Mouse (Mus musculus): ENCODE measurements at regions not wholly inside any gene's neighbourhood (a gene's known extent, or its start where the extent isn't known, plus 50 kb on each side); places are given as distances from the start of the nearest gene placed in this dataset.

GRCm38 (mm10) chr10:19274985-19275384, 81.3 kb upstream of the Olig3 start:
- Histone ChIP-seq H3K27me3 (ENCODE audit: control insufficient read depth, insufficient read depth, low read length) (no peaks in the 10 kb centered on the region), H3K4me2 (ENCODE audit: low read depth) (no peak overlapping the region), H3K9ac (ENCODE audit: low read length) (no peak overlapping the region), H3K36me3 (ENCODE audit: control insufficient read depth, insufficient read depth, low read length) (no peaks in the 10 kb centered on the region), H3K27ac (ENCODE audit: low read depth, low read length) (no peak overlapping the region), H3K4me1 (ENCODE audit: control insufficient read depth, insufficient read depth, low read length) (0 out of 2 replicates have a peak, but pooled peaks cover 2% of the 10 kb centered on the region), H3K9me3 (ENCODE audit: control insufficient read depth, low read length) (no peaks in the 10 kb centered on the region), H3K4me3 (ENCODE audit: low read depth, low read length) (no peak overlapping the region)
- 87% methylated on average over 4 of the region's 4 CpGs for WGBS
- DNase-seq (ENCODE audit: low spot score) (no peak), ATAC-seq (ENCODE audit: insufficient read depth, low FRiP score, low TSS enrichment) (no peak)

GRCm38 (mm10) chr10:19269418-19269817, 86.9 kb upstream of the Olig3 start:
- Histone ChIP-seq H3K4me3 (ENCODE audit: low read depth, low read length) (no peak overlapping the region), H3K4me1 (ENCODE audit: control insufficient read depth, insufficient read depth, low read length) (no peaks in the 10 kb centered on the region), H3K27me3 (ENCODE audit: control insufficient read depth, insufficient read depth, low read length) (no peaks in the 10 kb centered on the region), H3K36me3 (ENCODE audit: control insufficient read depth, insufficient read depth, low read length) (no peaks in the 10 kb centered on the region), H3K9ac (ENCODE audit: low read length) (no peak overlapping the region), H3K4me2 (ENCODE audit: low read depth) (no peak overlapping the region), H3K9me3 (ENCODE audit: control insufficient read depth, low read length) (no peaks in the 10 kb centered on the region), H3K27ac (ENCODE audit: low read depth, low read length) (no peak overlapping the region)
- DNase-seq (ENCODE audit: low spot score) = no peak
- 77% methylated on average over 1 of the region's 1 CpGs for whole genome bisulfite sequencing
- no peak for ATAC-seq (ENCODE audit: insufficient read depth, low FRiP score, low TSS enrichment)

- Histone ChIP-seq H3K4me3 (ENCODE audit: low read depth, low read length) (no peak overlapping the region), H3K9ac (ENCODE audit: low read length) (no peak overlapping the region), H3K4me1 (ENCODE audit: control insufficient read depth, insufficient read depth, low read length) (no peaks in the 10 kb centered on the region), H3K27me3 (ENCODE audit: control insufficient read depth, insufficient read depth, low read length) (no peaks in the 10 kb centered on the region), H3K36me3 (ENCODE audit: control insufficient read depth, insufficient read depth, low read length) (no peaks in the 10 kb centered on the region), H3K9me3 (ENCODE audit: control insufficient read depth, low read length) (no peaks in the 10 kb centered on the region), H3K27ac (ENCODE audit: low read depth, low read length) (no peak overlapping the region), H3K4me2 (ENCODE audit: low read depth) (no peak overlapping the region)
- 71% methylated on average over 4 of the region's 4 CpGs for WGBS
- DNase-seq (ENCODE audit: low spot score) (no peak), ATAC-seq (ENCODE audit: insufficient read depth, low FRiP score, low TSS enrichment) (no peak)
Measured at GRCm38 (mm10) chr10:19268051-19268450, 88.3 kb upstream of the Olig3 start.

GRCm38 (mm10) chr10:19240102-19240759, 116.1 kb upstream of the Olig3 start:
- peak; percentile 51 for DNase-seq (ENCODE audit: low spot score)
- H3K9ac ChIP-seq (ENCODE audit: low read length) = no peak overlapping the region
- H3K27me3 ChIP-seq (ENCODE audit: control insufficient read depth, insufficient read depth, low read length) = no peaks in the 10 kb centered on the region
- no peak overlapping the region for H3K4me3 ChIP-seq (ENCODE audit: low read depth, low read length)
- no peaks in the 10 kb centered on the region for H3K4me1 ChIP-seq (ENCODE audit: control insufficient read depth, insufficient read depth, low read length)
- no peaks in the 10 kb centered on the region for H3K9me3 ChIP-seq (ENCODE audit: control insufficient read depth, low read length)
- ATAC-seq (ENCODE audit: insufficient read depth, low FRiP score, low TSS enrichment) = no peak
- no peak overlapping the region for H3K27ac ChIP-seq (ENCODE audit: low read depth, low read length)
- H3K4me2 ChIP-seq (ENCODE audit: low read depth) = no peak overlapping the region
- WGBS = 29% methylated on average over 8 of the region's 8 CpGs
- no peaks in the 10 kb centered on the region for H3K36me3 ChIP-seq (ENCODE audit: control insufficient read depth, insufficient read depth, low read length)

- no peaks in the 10 kb centered on the region for H3K27me3 ChIP-seq (ENCODE audit: control insufficient read depth, insufficient read depth, low read length)
Measured at GRCm38 (mm10) chr10:19216240-19216639, 140.1 kb upstream of the Olig3 start.

GRCm38 (mm10) chr10:19209751-19210150, 146.6 kb upstream of the Olig3 start:
- H3K9ac ChIP-seq (ENCODE audit: low read length) = no peak overlapping the region
- no peak overlapping the region for H3K27ac ChIP-seq (ENCODE audit: low read depth, low read length)
- H3K4me2 ChIP-seq (ENCODE audit: low read depth) = no peak overlapping the region
- WGBS = 92% methylated on average over 2 of the region's 2 CpGs
- DNase-seq (ENCODE audit: low spot score) (no peak), ATAC-seq (ENCODE audit: insufficient read depth, low FRiP score, low TSS enrichment) (no peak)
- H3K9me3 ChIP-seq (ENCODE audit: control insufficient read depth, low read length) = no peaks in the 10 kb centered on the region
- no peak overlapping the region for H3K4me3 ChIP-seq (ENCODE audit: low read depth, low read length)
- H3K36me3 ChIP-seq (ENCODE audit: control insufficient read depth, insufficient read depth, low read length) = no peaks in the 10 kb centered on the region
- H3K27me3 ChIP-seq (ENCODE audit: control insufficient read depth, insufficient read depth, low read length) = no peaks in the 10 kb centered on the region
- H3K4me1 ChIP-seq (ENCODE audit: control insufficient read depth, insufficient read depth, low read length) = no peaks in the 10 kb centered on the region

More at GRCm38 (mm10) chr10:19216240-19216639, 140.1 kb upstream of the Olig3 start:
- Histone ChIP-seq H3K4me3 (ENCODE audit: low read depth, low read length) (no peak overlapping the region), H3K36me3 (ENCODE audit: control insufficient read depth, insufficient read depth, low read length) (no peaks in the 10 kb centered on the region), H3K4me2 (ENCODE audit: low read depth) (no peak overlapping the region), H3K27ac (ENCODE audit: low read depth, low read length) (no peak overlapping the region), H3K9me3 (ENCODE audit: control insufficient read depth, low read length) (no peaks in the 10 kb centered on the region), H3K4me1 (ENCODE audit: control insufficient read depth, insufficient read depth, low read length) (no peaks in the 10 kb centered on the region), H3K9ac (ENCODE audit: low read length) (no peak overlapping the region)
- no peak for ATAC-seq (ENCODE audit: insufficient read depth, low FRiP score, low TSS enrichment)
- DNase-seq (ENCODE audit: low spot score) = no peak
- 87% methylated on average over 5 of the region's 5 CpGs for whole genome bisulfite sequencing

GRCm38 (mm10) chr10:19208101-19208722, 148.1 kb upstream of the Olig3 start:
- peak; percentile 58 for DNase-seq (ENCODE audit: low spot score)
- H3K4me1 ChIP-seq (ENCODE audit: control insufficient read depth, insufficient read depth, low read length) = no peaks in the 10 kb centered on the region
- H3K9ac ChIP-seq (ENCODE audit: low read length) = peak overlapping the region; percentile 12; the same call in 1 of the 2 replicates
- H3K27me3 ChIP-seq (ENCODE audit: control insufficient read depth, insufficient read depth, low read length) = no peaks in the 10 kb centered on the region
- 10% methylated on average over 12 of the region's 12 CpGs for WGBS
- H3K4me3 ChIP-seq (ENCODE audit: low read depth, low read length) = no peak overlapping the region
- no peak overlapping the region for H3K27ac ChIP-seq (ENCODE audit: low read depth, low read length)
- no peaks in the 10 kb centered on the region for H3K9me3 ChIP-seq (ENCODE audit: control insufficient read depth, low read length)
- no peak overlapping the region for H3K4me2 ChIP-seq (ENCODE audit: low read depth)
- H3K36me3 ChIP-seq (ENCODE audit: control insufficient read depth, insufficient read depth, low read length) = no peaks in the 10 kb centered on the region
- ATAC-seq (ENCODE audit: insufficient read depth, low FRiP score, low TSS enrichment) = peak; percentile 86

- DNase-seq (ENCODE audit: low spot score) = no peak
Measured at GRCm38 (mm10) chr10:19207505-19207904, 148.8 kb upstream of the Olig3 start.

GRCm38 (mm10) chr10:19200311-19200710, 156.0 kb upstream of the Olig3 start:
- Histone ChIP-seq H3K27me3 (ENCODE audit: control insufficient read depth, insufficient read depth, low read length) (no peaks in the 10 kb centered on the region), H3K4me3 (ENCODE audit: low read depth, low read length) (no peak overlapping the region), H3K27ac (ENCODE audit: low read depth, low read length) (no peak overlapping the region), H3K4me2 (ENCODE audit: low read depth) (no peak overlapping the region), H3K36me3 (ENCODE audit: control insufficient read depth, insufficient read depth, low read length) (no peaks in the 10 kb centered on the region), H3K4me1 (ENCODE audit: control insufficient read depth, insufficient read depth, low read length) (no peaks in the 10 kb centered on the region), H3K9me3 (ENCODE audit: control insufficient read depth, low read length) (no peaks in the 10 kb centered on the region), H3K9ac (ENCODE audit: low read length) (no peak overlapping the region)
- no peak for DNase-seq (ENCODE audit: low spot score)
- WGBS = 94% methylated on average over 2 of the region's 2 CpGs
- no peak for ATAC-seq (ENCODE audit: insufficient read depth, low FRiP score, low TSS enrichment)

More at GRCm38 (mm10) chr10:19207505-19207904, 148.8 kb upstream of the Olig3 start:
- H3K27me3 ChIP-seq (ENCODE audit: control insufficient read depth, insufficient read depth, low read length) = no peaks in the 10 kb centered on the region
- H3K9me3 ChIP-seq (ENCODE audit: control insufficient read depth, low read length) = no peaks in the 10 kb centered on the region
- H3K4me2 ChIP-seq (ENCODE audit: low read depth) = no peak overlapping the region
- no peak overlapping the region for H3K9ac ChIP-seq (ENCODE audit: low read length)
- WGBS = 67% methylated on average over 2 of the region's 2 CpGs
- no peak overlapping the region for H3K4me3 ChIP-seq (ENCODE audit: low read depth, low read length)
- no peak for ATAC-seq (ENCODE audit: insufficient read depth, low FRiP score, low TSS enrichment)
- no peaks in the 10 kb centered on the region for H3K36me3 ChIP-seq (ENCODE audit: control insufficient read depth, insufficient read depth, low read length)
- no peak overlapping the region for H3K27ac ChIP-seq (ENCODE audit: low read depth, low read length)
- H3K4me1 ChIP-seq (ENCODE audit: control insufficient read depth, insufficient read depth, low read length) = no peaks in the 10 kb centered on the region
